Mouse (Mus musculus) forebrain, embryonic 15.5 days (tissue): Measurements from ENCODE around the gene Mesp2. TPM values are rescaled to one million over a fixed set of nuclear protein-coding genes. Genes with fewer than 3 reads are reported as not detected.
"Not testable (repeated sequence)": the region's sequence is repeated elsewhere in the genome, so short reads cannot be mapped to it uniquely, and the experiment has no call there.

ENCODE experiments used
- ATAC-seq: fragments of 200-750 bp; cut with Nextera tagmentation; replicated peaks from 2 replicates; pipeline ENCODE4 v1.8.0; 2017; ENCODE audit warnings: mild to moderate bottlenecking, moderate TSS enrichment, moderate library complexity
- H3K27ac ChIP-seq: fragments of 300-500 bp; sonication (generic); replicated peaks from 2 replicates; pipeline ENCODE4 v1.5.1; 2015; ENCODE audit warnings: mild to moderate bottlenecking, inconsistent platforms
- H3K27me3 ChIP-seq: fragments of 300-500 bp; sonication (generic); 2 replicates; pipeline ENCODE4 v1.6.1; 2015; ENCODE audit warnings: inconsistent platforms
- H3K36me3 ChIP-seq: fragments of 300-500 bp; sonication (generic); 2 replicates; pipeline ENCODE4 v1.6.1; 2015; ENCODE audit warnings: mild to moderate bottlenecking, inconsistent platforms
- H3K4me1 ChIP-seq: fragments of 300-500 bp; sonication (generic); 2 replicates; pipeline ENCODE4 v1.6.1; 2015; ENCODE audit warnings: inconsistent platforms
- H3K4me2 ChIP-seq: fragments of 300-500 bp; sonication (generic); replicated peaks from 2 replicates; pipeline ENCODE4 v1.6.1; 2015; ENCODE audit warnings: mild to moderate bottlenecking, inconsistent platforms
- H3K4me3 ChIP-seq: fragments of 300-500 bp; sonication (generic); 2 replicates; pipeline ENCODE4 v1.5.1; 2015; ENCODE audit warnings: mild to moderate bottlenecking, inconsistent platforms
- H3K9ac ChIP-seq: fragments of 300-500 bp; sonication (generic); replicated peaks from 2 replicates; pipeline ENCODE4 v1.6.1; 2015; ENCODE audit warnings: mild to moderate bottlenecking, inconsistent platforms
- H3K9me3 ChIP-seq: fragments of 300-500 bp; sonication (generic); 2 replicates; pipeline ENCODE4 v1.6.1; 2016; ENCODE audit warnings: inconsistent platforms
- WGBS: fragments of 180-500 bp; shearing (Covaris S2); methylation state at CpG from one replicate; pipeline ENCODE4 v1.1.7; 2015; ENCODE audit warnings: mixed read lengths; 5-methylcytosine and 5-hydroxymethylcytosine counted together
- polyA plus RNA-seq: library from polyadenylated mRNA; unstranded; fragments of >200 nt; fragmentation: Nextera tagmentation; extraction: Ambion mirVana; gene quantifications from 2 replicates; pipeline ENCODE4 v1.2.1, GENCODE M21; 2015

Gene Mesp2
- polyA plus RNA-seq, 1 experiment from 2014 or later, result 2.2 TPM

DNA sequence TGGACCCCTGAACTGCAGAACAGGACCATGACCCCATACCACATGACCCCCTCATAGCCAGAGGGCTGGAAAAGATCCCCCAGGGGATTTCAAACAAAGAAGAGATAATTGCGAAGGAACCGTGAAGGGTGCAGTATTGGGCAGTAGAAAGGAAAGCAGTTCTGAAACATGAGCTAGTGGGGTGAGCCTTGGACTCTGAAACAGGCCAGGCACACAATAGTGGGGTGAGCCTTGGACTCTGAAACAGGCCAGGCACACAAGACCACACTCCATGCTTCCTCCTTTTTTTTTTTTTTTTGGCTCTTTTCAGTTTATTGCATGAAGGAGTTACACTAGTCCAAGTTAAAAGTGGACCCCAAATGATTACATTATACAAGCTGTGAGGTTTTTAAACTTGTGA is 20.7 kb upstream of the Mesp2 start:
- peaks cover 36% of the 10 kb centered on the region for H3K27me3 ChIP-seq
- peaks cover 16% of the 10 kb centered on the region for H3K4me1 ChIP-seq
- H3K4me3 ChIP-seq, ATAC-seq, H3K27ac ChIP-seq, H3K4me2 ChIP-seq, H3K36me3 ChIP-seq, H3K9me3 ChIP-seq, H3K9ac ChIP-seq: not testable (repeated sequence)
- WGBS, result 26% methylated on average over 2 of the region's 2 CpGs

DNA sequence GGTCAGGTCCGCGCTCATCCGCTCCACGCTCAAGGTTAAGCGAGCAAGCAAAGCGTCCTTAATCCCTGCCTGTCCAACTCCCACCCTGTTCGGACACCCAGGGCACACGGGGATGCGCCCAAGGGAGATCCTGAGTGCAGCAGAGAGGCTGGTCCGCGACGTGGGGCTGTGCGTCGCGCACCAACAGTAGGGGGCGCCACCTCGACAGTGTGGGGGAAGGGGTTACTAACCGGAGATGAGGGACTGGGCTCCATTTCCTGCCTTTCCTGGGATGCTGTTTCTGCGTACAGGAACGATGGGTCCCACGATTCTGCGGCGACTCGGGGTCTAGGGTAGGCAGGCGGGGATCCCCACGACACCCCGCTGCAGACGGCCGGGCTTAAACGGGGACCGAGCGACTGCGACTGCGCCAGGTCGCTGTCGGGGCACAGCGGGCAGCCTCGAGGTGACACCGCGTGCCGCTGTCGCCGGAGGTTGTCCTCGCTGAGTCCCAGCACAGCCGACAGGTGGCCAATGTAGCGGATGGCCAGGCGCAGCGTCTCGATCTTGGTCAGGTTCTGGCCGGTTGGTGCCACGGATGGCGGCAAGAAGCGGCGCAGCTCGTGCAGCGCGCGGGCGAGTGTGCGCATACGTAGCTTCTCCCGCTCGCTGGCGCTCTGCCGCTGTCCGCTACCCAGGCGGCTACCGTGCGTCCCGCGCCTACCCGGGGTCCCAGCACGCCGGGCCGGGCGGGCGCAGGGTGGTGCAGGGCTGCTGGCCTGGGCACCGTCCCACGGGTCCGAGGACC is 17.7 kb upstream of the Mesp2 start:
- peak; percentile 65 for ATAC-seq
- Histone ChIP-seq H3K9ac (peak overlapping the region; percentile 50), H3K4me2 (peak overlapping the region; percentile 62), H3K9me3 (no peaks in the 10 kb centered on the region), H3K27me3 (peaks cover 36% of the 10 kb centered on the region), H3K36me3 (no peaks in the 10 kb centered on the region), H3K27ac (no peak overlapping the region), H3K4me3 (peak overlapping the region; percentile 50), H3K4me1 (peaks cover 16% of the 10 kb centered on the region)
- WGBS, result 2% methylated on average over 79 of the region's 80 CpGs

DNA sequence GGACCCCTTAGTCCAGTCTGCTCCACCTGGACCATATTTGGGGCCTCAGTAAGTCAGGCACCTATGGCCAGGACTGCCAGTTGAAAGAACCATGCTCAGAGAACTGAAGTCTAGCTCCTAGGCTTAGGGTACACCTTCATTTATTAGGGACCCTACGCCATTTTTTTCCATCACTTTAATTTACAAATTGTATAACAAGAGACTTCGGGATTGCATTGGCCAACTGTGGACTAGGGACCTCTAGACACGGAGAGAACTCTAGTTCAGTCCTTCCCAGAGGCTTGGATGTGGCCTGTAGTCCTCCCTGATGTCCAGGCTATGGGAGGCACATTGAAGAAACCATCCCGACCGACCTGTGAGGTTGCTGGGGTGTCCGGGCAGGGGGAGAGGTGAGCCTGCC is 16.8 kb upstream of the Mesp2 start, which contains the start of gene Mesp1:
Gene Mesp1, minus strand, starts transcription at position 101 of the 400 bp plus-strand sequence.
- H3K9me3 ChIP-seq, result no peaks in the 10 kb centered on the region
- H3K4me1 ChIP-seq, result peaks cover 16% of the 10 kb centered on the region
- peak within 1 kb of the TSS; percentile 62 for H3K4me2 ChIP-seq
- H3K4me3 ChIP-seq, result peak within 1 kb of the TSS; percentile 50
- H3K36me3 ChIP-seq, result no peaks in the 10 kb centered on the region
- peak within 1 kb of the TSS; percentile 50 for H3K9ac ChIP-seq
- H3K27me3 ChIP-seq, result peaks cover 36% of the 10 kb centered on the region
- H3K27ac ChIP-seq, result no peak within 1 kb of the TSS
- no peak for ATAC-seq
- 74% methylated on average over 6 of the region's 6 CpGs for WGBS

DNA sequence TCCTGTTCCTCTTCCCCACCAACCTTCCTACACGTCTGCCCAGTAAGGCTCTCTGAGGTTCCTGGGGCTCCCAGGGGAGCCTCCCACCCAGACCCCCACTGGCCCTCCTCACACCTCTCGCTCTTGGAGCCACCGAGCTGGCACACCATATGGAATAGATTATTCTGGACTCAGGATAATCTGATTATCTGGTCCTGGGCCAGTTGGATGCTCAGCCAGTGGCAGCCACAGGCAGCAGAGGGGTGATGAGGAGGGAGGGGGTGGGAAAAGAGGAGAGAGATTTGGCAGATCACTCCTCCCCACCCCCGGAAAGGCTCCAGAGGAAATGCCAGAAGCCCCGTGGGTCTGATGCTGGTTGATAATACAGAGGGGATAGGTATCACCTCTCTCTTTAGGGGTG is 11.9 kb upstream of the Mesp2 start:
- Histone ChIP-seq H3K9ac (no peak overlapping the region), H3K27me3 (peaks cover 7% of the 10 kb centered on the region), H3K4me1 (no peaks in the 10 kb centered on the region), H3K9me3 (no peaks in the 10 kb centered on the region), H3K4me3 (no peak overlapping the region), H3K4me2 (no peak overlapping the region), H3K36me3 (no peaks in the 10 kb centered on the region), H3K27ac (no peak overlapping the region)
- 0 out of 2 replicates have a peak, but pooled peaks have one; percentile 16 for ATAC-seq
- WGBS, result 27% methylated on average over 5 of the region's 5 CpGs

DNA sequence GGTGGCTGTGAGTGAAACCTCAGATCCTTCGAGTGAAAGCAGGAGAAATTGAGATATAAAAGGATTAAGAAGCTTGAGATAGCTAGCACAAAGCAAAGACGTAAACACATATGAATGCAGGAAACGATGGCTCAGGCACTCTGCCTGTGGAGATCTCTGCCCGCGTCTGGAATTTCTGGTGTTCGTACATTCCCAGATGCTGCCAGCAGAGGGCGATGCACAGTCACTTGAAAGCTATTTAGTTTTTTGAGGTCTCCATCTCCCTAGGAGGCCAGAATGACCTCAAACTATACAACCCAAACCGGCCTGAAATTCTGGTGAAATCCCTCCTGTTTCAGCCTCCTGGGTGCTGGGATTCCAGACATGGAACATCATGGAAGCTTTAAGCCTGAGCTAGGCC is 11.5 kb upstream of the Mesp2 start:
- WGBS, result 1% methylated on average over 8 of the region's 8 CpGs
- H3K27me3 ChIP-seq, result 0 out of 2 replicates have a peak, but pooled peaks cover 2% of the 10 kb centered on the region
- ATAC-seq, result 0 out of 2 replicates have a peak, but pooled peaks have one; percentile 38
- no peaks in the 10 kb centered on the region for H3K36me3 ChIP-seq
- no peak overlapping the region for H3K4me2 ChIP-seq
- H3K4me3 ChIP-seq, result no peak overlapping the region
- H3K27ac ChIP-seq, result no peak overlapping the region
- no peaks in the 10 kb centered on the region for H3K9me3 ChIP-seq
- H3K4me1 ChIP-seq, result no peaks in the 10 kb centered on the region
- H3K9ac ChIP-seq, result no peak overlapping the region

DNA sequence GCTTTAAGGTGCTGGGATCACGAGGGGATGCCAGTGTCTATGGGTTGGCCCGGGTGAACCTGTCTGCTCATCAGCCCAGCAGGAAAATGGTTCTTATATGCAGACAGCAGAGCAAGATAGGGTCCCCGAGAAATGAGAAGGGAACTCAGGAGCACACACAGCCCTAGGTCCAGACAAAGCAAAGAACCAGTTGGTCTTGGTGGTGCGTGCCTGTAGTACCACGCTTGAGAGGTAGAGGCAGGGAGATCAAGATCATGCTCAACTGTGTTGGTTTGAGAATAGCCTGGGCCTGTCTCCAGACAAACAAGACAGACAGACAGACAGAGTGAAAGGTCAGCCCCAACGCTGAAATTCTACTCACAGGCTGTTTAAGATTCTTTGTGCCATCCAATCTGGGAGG is 11.0 kb upstream of the Mesp2 start:
- ATAC-seq, result no peak; the same call in 1 of the 2 replicates
- H3K27ac ChIP-seq, result no peak overlapping the region
- H3K4me1 ChIP-seq, result no peaks in the 10 kb centered on the region
- no peaks in the 10 kb centered on the region for H3K36me3 ChIP-seq
- 72% methylated on average over 6 of the region's 6 CpGs for WGBS
- H3K9ac ChIP-seq, result no peak overlapping the region
- H3K4me2 ChIP-seq, result no peak overlapping the region
- no peaks in the 10 kb centered on the region for H3K27me3 ChIP-seq
- H3K4me3 ChIP-seq, result no peak overlapping the region
- H3K9me3 ChIP-seq, result no peaks in the 10 kb centered on the region

DNA sequence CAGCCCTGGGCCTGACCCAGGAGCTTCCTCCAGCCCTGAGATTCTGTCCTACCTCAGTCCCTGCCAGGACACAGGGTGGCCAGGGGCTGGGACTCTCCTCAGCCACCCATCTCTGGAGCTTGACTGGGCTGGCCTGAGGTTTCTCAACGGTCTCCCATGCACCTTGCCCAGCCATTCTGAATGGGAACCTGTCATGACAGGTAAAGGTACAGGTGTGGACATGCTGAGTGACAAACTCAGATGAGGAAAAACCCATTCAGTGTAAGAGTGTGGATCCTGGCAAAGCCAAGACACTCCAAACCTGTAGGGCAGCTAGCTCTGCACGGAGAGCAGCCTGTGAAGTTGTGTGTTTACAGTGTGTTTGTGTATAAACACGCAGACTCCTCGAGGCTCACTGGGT is 10.2 kb upstream of the Mesp2 start:
- Histone ChIP-seq H3K4me1 (no peaks in the 10 kb centered on the region), H3K36me3 (no peaks in the 10 kb centered on the region), H3K27me3 (no peaks in the 10 kb centered on the region), H3K4me3 (no peak overlapping the region), H3K27ac (no peak overlapping the region), H3K4me2 (no peak overlapping the region), H3K9me3 (no peaks in the 10 kb centered on the region), H3K9ac (no peak overlapping the region)
- ATAC-seq, result no peak
- 86% methylated on average over 4 of the region's 4 CpGs for WGBS

DNA sequence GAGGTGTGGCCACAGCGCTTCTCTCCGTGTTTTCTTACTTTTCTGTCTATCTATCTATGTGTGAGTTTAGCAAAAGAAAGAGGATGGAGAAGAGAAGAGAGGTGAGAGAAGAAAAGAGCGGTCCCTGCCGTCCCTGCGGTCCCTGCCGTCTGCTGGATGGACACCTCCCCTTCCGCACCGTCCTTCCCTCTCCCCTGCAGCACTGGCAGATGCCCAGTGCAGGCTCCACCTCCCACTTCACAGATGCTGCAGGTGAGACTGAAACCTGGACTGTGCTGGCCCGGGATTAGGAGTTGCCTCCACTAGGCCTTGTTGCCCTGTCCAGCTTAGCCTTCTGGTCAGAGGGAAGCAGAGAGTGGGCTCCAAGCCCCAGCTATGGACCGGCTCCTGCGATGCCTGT is 9.1 kb upstream of the Mesp2 start:
- Histone ChIP-seq H3K27ac (no peak overlapping the region), H3K27me3 (no peaks in the 10 kb centered on the region), H3K4me2 (no peak overlapping the region), H3K9ac (no peak overlapping the region), H3K9me3 (no peaks in the 10 kb centered on the region), H3K4me3 (no peak overlapping the region), H3K36me3 (no peaks in the 10 kb centered on the region), H3K4me1 (no peaks in the 10 kb centered on the region)
- ATAC-seq, result no peak
- WGBS, result 76% methylated on average over 11 of the region's 11 CpGs

DNA sequence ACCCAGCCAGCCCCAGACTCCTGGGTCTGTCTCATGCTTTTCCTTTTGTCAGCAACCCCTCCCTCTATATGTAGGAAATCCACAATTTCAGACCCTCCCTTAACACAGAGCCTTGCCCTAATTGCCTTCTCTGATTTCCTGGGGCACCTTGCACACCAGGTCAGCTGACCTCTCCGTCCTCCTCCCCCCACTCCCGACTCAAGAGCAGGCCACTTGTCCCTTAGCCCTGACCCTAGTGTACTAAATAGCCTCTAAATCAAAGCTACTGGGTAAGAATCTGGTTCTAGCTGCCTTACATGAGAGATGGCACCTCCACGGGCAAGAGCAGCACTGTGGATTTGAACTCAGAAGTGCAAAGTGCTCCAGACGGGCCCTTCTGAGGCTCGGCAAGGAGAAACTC is 8.5 kb upstream of the Mesp2 start:
- Histone ChIP-seq H3K9me3 (no peaks in the 10 kb centered on the region), H3K36me3 (no peaks in the 10 kb centered on the region), H3K27me3 (no peaks in the 10 kb centered on the region), H3K27ac (no peak overlapping the region), H3K4me3 (no peak overlapping the region), H3K9ac (no peak overlapping the region), H3K4me1 (no peaks in the 10 kb centered on the region), H3K4me2 (no peak overlapping the region)
- ATAC-seq, result no peak
- 75% methylated on average over 5 of the region's 5 CpGs for WGBS

DNA sequence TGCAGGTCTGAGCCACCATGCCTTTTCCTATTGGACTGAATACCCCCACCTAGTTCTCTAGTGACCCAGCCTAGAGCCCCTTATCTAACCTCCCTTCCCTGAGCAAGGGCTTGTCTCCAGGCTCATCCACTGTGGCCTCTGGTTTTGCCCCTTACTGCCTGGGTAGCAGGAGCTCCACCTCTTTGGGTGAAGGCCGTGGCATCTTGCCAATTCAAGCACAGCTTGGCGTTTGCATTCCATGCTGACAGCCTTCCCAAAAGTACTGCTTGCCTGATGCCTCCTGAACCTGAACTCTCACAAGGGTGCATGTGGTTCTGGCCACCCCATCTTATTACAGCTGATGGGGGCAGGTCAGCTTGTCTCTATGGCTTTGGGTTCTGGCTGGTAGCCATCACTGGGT is 6.6 kb upstream of the Mesp2 start:
- H3K27ac ChIP-seq, result no peak overlapping the region

DNA sequence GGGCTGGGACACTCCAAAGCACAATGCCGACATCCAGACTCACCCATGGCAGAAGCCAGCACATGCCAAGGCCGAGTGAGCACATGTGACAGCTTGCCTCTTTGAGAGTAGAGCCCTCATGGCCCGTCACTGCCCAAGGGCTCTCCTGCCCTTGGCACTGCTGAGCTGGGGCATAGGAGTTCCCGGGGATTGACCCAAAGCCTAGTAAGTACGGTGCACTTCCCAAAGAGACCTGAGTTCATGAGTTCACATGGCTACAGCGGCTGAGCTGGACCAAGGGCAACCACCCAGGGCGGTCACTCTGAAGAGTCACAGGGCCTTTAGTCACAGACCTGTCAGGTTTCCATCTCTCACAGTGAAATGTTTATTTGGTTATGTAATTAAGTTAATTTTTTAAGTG is 2.0 kb upstream of the Mesp2 start:
- no peak for ATAC-seq
- WGBS, result 90% methylated on average over 7 of the region's 7 CpGs

More for the DNA sequence above, 6.6 kb upstream of the Mesp2 start:
- H3K4me1 ChIP-seq, result no peaks in the 10 kb centered on the region
- H3K27me3 ChIP-seq, result no peaks in the 10 kb centered on the region
- ATAC-seq, result no peak
- H3K9me3 ChIP-seq, result no peaks in the 10 kb centered on the region
- H3K9ac ChIP-seq, result no peak overlapping the region
- no peak overlapping the region for H3K4me3 ChIP-seq
- no peak overlapping the region for H3K4me2 ChIP-seq
- WGBS, result 51% methylated on average over 2 of the region's 2 CpGs
- no peaks in the 10 kb centered on the region for H3K36me3 ChIP-seq

DNA sequence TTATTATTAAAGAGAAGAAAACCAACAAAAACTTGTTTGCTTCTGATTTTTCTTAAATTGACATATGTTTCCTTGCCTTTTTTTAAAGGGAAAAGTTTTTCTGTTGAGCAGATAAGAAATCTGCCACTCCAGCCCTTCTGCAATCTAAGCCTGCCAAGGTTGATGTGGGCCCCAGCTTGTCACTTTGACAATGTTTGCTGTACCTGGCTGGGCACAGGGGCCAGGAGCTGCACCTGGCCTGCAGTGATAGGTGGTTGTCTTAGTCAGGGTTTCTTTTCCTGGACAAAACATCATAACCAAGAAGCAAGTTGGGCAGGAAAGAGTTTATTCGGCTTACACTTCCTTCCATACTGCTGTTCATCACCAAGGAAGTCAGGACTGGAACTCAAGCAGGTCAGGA is 2.9 kb downstream of the Mesp2 start:
- Histone ChIP-seq H3K9me3 (no peaks in the 10 kb centered on the region), H3K27ac (no peak overlapping the region), H3K4me1 (peaks cover 8% of the 10 kb centered on the region), H3K36me3 (no peaks in the 10 kb centered on the region), H3K27me3 (0 out of 2 replicates have a peak, but pooled peaks cover 3% of the 10 kb centered on the region), H3K4me3 (no peak overlapping the region), H3K9ac (no peak overlapping the region), H3K4me2 (no peak overlapping the region)
- WGBS, result 97% methylated on average over 1 of the region's 1 CpGs
- no peak for ATAC-seq

More for the DNA sequence above, 2.0 kb upstream of the Mesp2 start:
- Histone ChIP-seq H3K9ac (no peak overlapping the region), H3K27ac (no peak overlapping the region), H3K9me3 (no peaks in the 10 kb centered on the region), H3K36me3 (no peaks in the 10 kb centered on the region), H3K4me2 (no peak overlapping the region), H3K4me3 (no peak overlapping the region), H3K4me1 (peaks cover 8% of the 10 kb centered on the region), H3K27me3 (0 out of 2 replicates have a peak, but pooled peaks cover 3% of the 10 kb centered on the region)

DNA sequence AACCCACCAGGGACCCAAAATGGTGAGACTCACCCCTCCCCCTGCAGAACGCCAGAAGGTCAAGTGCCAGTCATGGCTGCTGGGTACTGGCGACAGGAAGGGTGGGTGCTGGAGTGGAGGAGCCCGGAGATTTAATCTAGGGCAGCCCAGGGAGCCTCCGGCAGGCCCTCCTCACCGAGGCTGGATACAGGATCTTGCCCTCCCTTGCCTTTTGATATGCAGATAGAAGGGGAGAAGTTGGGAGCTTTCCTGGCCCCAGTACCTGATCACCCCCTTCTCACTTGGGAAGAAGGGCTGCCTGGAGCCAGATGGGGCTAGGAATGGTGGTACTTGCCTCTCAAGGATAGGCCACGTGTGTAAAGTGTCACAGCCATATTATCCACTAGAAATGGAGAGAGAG is 7.8 kb downstream of the Mesp2 start:
- H3K9ac ChIP-seq, result no peak overlapping the region
- no peaks in the 10 kb centered on the region for H3K9me3 ChIP-seq
- H3K4me3 ChIP-seq, result no peak overlapping the region
- no peak overlapping the region for H3K4me2 ChIP-seq
- WGBS, result 3% methylated on average over 6 of the region's 6 CpGs
- peaks cover 3% of the 10 kb centered on the region; the same call in 1 of the 2 replicates for H3K4me1 ChIP-seq
- H3K36me3 ChIP-seq, result no peaks in the 10 kb centered on the region
- ATAC-seq, result no peak
- H3K27ac ChIP-seq, result no peak overlapping the region
- no peaks in the 10 kb centered on the region for H3K27me3 ChIP-seq
